Mouse (Mus musculus): ENCODE results near the gene Ldb3. TPM values are rescaled to one million over a fixed set of nuclear protein-coding genes. Genes with fewer than 3 reads are reported as not detected.
A peak's percentile ranks its signal among the peaks of the same experiment; 100 is the strongest.

The Ldb3 gene
- total RNA-seq, 2 experiments from 2014 or later = 2,264 to 2,912 TPM

DNA sequence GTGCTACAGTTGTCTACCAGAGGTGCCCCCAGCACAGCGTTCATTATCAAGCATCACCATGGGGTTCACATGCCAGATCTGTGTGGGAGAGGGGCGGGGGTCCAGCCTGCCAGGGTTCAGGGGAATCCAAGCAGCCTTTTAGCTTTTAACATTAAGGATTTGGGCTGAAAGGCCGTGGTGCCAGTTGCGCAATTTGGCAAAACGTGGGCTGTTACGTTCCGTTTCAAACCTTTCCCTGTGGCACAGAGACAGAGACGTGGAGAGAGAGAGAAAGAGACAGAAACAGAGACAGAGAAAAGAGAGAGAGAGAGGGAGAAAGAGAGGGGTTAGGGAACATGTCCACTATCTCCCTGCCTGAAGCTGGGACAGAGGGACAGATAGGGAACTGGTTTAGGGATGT is 26.8 kb downstream of the Ldb3 start:
- DNase-seq = no peak

DNA sequence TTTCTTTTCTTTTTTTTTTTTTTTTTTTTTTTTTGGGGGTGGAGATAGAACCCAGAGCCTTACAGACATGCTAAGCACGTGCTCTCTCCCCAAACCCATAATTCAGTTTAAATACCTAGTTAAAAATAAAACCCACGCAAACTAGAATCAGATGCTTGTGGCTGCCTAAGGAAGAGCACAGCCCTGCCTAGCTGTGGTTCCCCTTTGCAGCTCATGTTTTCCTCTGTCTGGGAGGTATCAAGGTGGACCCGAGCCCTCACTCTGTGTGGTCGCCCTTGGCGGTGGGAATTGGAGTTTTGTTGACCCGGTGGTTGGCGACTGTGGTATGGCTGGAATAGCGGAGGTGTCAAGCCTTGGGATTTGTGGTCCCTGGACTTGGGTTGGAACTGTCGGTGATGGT is 29.5 kb downstream of the Ldb3 start:
- DNase-seq = no peak

DNA sequence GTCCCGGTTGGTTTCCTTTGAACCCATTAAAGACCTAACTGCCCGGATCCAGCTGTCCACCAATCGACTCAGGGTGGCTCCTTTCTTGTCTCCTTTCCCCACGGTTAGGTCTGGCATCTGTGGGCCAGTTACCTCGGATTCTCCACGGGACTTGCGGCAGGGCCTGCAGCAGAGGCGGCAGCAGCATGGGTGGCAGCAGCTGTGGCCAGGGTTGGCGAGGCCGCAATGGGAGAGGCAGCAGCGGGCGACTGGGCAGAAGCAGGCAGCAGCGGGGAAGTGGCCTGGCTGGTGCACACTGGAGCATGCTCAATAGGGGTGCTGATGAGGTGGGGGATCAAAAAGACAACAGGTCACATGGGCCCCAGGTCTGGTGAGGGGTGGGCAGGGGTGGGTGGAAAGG is 33.3 kb downstream of the Ldb3 start:
- DNase-seq = no peak

DNA sequence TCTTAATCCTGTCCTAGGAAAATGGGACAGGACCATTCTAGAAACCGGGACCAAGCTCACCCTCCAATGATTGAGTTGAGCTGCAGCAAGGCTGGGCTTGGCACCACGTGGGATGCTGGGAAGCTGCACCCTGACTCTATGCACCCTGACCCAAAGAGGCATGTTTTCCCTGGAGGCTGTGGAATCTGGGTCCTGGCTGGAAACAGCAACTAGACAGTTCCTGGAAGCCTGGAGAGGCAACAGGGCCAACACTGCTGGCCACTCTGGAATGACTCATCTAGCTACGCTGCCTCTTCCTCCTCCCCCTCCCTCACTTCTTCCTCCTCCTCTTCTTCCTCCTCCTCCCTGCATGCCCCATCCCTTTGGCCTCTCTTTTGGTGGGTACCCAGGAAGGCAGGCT is 34.4 kb downstream of the Ldb3 start:
- DNase-seq = peak; percentile 57

DNA sequence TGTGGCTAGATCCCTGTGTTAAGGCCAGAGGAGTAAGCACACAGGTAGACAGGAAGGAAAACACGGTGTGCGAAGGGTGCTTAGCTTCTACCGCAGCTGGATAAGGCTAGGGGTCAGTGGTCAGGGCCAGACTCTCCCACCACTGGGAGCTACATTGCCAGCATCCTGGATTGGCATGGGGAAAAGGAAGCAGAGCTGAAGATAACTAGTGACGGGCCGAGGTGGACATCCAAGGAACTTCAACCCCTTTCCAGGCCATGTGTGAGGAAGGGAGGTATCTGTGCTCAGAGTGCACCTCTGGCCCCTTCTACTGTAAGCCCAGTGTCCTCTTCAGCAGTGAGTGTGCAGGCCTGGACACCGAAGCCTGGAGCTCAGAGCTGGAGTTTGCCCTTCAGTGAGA is 35.0 kb downstream of the Ldb3 start:
- DNase-seq = no peak

DNA sequence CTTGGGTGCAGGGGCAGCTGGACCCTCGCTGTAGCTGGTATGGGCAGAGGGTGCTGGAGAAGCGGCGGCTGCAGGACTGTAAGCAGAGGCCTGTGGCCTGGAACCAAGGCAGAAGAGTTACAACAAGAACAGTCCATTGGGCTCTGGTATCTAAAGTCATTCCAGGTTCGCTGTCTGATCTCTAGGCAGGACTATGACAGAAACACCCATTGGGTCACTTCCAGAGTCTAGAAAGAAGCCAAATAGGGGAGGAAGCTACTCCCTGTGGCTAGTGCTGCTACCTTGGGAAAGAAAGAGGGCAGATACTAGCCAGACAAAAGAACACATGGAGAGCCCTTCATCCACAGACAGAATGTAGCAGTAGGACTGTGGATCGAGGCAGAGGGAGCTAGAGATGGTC is 36.3 kb downstream of the Ldb3 start:
- no peak for DNase-seq

DNA sequence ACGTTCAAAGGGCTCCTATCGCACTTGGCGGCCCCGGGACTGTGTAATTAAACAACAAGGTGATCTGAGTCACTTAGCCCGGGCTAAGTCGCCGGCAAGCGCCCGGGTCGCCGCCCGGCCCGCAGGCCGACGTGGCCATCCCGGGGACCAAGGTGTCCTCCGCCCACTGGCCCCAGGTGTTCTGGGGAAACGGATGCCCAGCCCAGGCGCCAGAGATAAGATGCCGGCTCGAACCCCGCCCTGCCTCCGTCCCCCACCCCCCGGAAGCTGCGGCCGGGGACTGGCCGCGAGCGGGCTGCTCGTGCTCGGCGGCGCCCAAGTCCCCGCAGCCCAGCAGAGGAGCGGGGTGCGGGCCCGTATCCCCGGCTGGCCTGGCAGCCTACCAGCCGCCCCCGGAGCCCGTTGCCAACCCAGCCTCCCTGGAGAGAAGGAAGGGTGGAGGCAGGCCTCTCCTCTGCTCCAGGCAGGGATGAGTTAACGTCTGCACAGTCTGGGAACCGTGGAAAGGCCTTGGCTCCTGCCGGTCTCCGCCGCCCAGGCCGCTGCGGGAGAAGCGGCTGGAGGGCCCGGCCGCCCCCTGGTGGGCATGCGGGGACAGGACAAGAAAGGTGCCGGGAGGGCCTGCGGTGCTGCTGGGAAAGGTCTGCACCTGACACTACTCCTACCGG is 39.3 kb downstream of the Ldb3 start:
- peak; percentile 80 for DNase-seq

DNA sequence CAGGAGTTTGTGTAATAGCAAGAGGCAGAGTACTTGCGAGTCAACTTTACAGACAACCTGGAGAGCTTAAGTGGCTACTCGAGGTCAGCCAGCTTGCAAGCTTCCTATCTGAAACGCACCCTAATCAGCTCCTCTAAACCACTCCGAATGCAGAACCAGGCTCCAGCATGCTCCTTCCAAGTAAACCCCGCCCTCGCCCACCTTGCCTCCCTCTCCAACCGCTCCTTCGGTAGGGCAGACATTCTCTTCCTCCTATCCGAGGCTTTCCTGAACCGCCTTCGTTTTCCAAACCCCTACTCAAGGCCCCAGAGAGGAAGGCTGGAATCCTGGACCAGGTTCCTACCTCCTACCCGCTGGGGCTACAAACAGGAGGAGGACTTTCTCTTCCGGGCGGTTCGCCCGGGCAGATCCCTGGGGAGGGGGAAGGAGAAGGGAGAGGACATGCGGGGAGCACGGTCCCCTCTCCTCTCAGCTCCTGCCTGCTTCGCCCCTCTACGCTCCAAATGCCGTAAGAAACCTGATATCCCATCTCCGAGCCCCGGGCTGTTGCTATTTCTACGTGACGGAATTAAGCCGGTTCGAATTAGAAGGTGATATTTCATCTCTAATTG is 40.0 kb downstream of the Ldb3 start:
- peak; percentile 82 for DNase-seq

DNA sequence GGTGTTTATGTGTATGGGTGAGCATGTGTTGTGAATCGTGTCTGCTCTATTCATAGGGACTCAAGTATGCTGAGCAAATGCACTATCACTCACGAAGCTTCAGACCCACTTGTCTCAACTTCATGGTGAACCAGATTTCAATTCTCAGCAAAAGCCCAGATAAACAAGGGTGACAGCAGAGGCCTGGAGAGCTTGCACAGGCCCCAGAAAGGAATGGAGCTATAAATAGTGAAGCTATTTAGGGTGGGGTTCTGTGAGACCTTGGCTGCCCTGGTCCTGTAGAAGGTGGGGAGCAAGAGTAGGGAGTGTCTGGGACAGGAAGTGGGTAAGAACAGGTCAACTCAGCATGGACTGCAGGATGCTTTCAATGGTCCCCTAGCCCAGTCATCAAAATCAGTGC is 43.9 kb downstream of the Ldb3 start:
- DNase-seq = no peak

DNA sequence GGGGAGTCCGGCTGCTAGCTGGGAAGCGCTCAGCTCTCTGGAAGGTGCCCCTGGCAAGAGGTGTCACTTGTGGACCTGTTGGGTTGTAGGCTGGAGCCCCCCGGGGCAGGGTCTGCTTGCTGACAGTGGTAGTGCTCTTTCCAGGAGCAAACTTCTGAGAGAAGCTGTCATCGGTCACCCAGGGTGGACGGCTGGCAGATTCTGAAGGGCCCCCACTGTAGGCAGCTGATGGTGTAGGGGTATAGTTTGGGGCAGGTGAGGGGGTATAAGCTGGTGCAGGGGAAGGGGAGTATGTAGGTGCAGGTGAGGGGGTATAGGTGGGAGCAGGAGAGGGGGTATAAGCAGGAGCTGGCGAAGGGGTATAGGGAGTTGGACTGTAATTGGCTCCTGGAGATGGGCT is 44.5 kb downstream of the Ldb3 start:
- DNase-seq = no peak

DNA sequence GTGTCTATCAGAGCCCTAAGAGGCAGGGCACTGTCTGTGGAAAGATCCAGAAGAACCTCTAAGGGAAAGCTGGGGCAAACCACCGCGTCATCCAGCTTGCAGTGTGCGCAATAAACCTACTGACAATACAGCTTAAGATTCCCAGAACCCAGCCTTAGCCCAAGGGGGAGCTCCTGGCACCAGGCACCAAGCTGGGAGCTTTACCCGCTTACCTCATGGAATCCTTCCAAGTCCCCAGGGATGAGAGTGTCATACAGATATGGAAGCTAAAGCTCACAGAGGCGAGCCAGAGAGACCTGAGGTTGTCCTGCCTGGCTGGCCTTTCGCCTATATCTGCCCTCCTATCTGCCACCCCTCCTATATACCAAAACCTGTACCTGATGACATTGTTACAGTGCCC is 44.9 kb downstream of the Ldb3 start:
- no peak for DNase-seq

DNA sequence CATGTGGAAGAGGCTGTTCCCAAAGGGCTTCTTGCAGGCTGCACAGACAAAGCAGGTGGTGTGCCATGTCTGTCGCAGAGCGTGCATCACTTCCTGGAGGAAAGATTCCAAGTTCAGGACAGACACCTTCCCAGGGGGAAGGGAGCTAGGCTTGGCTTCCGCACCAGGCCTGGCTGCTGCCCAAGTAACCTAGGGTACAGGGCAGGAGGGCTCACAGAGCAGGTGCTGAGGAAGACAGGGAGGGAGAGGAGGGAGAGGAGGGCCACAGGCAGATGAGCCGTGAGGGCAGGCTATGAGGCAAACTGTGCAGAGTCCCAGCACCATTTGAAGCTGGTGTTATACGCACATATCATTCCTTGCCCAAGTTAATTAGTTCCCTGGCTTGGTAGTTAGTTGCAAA is 46.6 kb downstream of the Ldb3 start:
- no peak for DNase-seq

DNA sequence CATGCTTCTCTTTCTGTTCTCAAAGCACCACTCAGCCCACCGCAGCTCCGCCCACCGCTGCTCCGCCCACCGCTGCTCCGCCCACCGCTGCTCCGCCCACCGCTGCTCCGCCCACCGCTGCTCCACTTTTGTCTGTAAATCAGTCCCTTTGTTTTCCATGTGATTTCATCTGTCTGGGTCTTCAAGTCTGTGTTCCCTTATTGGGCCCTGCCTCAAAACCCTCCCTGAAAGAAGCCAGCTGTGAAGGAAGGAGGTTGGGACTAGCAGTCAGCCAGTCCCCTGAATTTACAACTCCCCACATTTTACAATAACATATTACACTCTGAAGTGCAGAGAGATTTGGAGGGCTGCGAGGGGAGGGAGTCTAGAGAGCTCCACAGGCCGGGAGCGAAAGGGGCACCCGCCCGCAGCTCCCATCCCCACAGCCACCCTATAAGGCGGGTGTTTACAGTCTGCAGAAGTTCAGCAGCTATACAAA is 47.8 kb downstream of the Ldb3 start:
- DNase-seq = peak; percentile 66

DNA sequence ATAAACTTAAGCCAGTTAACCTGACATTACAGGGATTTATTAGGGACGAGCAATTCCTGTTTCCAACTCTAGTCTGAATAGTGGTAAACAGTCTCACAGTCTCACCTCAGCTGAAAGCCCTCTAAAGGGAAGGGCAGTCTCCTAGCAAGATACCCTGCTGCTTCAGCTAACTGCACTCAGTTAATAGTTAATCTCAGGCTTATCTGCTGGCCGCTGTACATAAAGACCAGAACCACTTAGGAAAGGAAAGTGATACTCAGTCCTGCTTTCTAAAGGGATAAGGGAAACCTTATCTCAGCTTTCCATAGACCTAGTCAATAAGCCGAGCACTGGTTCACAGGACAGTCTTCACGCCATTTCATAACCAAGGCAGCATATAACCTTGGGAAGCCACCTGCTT is 52.6 kb downstream of the Ldb3 start:
- DNase-seq = no peak

DNA sequence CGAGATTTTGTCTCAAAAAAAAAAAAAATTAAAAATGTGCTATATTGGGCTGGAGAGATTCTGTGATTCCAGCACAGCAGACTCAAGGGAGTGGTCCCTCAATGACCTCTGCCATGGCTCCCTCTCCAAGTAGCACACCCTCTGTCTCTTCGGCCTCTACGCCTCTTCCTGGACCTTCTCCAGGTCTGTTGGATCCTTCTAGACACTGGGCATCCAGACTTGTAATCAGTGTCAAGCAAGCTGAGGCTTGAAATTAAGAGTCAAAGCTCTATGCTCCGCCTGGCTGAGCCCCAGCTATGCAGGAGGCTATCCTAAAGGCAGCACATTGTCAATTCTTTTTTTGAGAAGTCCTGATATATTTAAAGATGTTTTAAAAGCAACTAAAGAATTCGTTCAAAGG is 54.9 kb downstream of the Ldb3 start:
- DNase-seq = no peak

DNA sequence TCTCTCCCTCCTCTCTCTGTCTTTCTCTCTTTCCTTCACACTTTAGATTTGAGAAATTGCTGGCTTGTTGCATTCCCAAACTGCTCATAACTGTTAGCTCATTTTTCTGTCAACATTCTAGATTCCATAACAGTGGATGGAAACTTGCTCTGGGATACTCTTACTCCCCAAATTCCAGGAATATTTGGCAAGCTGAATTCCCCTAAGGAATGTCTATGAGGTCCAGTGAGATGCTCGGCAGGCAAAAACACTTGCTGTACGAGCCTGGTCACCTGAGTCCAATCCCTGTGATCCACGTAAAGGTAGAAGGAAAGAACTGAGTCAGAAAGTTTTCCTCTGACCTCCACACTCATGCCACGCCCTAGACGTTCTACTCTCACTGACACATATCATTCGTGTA is 55.9 kb downstream of the Ldb3 start:
- no peak for DNase-seq

DNA sequence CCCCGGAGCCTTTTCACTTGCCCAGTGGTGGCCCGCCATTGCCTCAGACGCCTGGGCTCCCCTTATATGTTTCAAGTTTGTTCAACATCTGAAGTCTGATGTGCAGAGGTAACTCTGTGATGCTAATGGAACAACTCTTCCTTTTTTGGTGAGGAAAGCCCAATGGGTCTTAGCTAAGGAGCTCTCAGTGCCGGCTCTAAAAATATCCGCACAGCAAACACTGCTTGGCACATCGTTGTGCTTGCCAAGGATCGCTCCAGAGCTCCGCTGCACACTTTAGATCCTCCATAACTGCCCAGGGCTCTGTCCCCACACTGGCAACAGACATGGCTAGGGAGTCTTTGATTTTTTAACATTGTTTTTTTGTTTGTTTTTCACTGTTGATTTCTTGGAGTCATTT is 59.7 kb downstream of the Ldb3 start:
- no peak for DNase-seq

DNA sequence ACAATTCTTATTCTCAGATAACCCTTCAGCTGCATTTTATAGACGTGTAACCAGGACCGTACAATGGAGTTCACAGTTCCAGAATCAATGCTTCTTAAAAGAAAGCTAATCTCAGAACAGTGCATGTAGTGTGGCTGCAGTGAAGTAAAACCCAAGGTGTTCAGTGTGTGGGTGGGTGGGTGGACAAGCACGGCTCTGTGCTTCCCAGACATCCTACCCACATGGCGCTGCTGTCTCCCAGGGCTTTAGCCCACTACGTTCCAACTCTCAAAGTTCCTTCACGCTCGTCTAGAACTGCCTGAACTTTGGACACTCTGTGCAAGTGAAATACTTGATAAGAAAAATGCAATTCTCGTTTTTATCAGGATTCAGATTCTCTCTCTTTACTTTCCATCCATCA is 65.8 kb downstream of the Ldb3 start, which contains the start of gene 9230112D13Rik:
9230112D13Rik (minus strand) TSS at position 101 of the 400 bp plus-strand sequence.
- DNase-seq = no peak

DNA sequence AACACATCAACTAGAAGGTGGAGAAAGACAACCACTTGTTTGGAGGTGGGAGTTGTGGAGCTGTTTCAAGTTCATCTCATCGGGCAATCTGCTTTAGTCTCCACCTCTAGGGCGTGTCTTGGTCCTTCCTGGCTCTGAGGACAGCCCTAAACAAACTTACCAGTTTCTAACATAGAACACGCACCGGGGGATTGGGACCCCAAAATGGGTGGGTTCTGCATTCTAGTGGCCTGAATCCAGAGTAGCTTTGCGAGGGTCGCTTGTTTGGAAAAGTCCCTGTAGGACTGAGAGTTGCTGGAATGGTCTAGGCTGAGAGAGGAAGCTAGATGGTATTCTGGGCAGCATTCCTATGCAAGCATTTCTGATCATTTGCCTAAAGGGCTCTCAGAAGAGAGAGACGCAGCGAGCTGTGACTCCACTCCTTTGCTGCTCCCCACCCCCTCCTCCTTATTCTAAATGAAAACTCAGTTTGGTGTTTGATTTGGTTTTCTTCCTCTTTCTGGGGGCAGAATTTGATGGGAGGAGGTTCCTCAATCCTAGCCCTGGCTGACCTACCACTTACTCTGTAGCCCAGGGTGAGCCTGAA is 70.4 kb downstream of the Ldb3 start:
- DNase-seq = no peak

DNA sequence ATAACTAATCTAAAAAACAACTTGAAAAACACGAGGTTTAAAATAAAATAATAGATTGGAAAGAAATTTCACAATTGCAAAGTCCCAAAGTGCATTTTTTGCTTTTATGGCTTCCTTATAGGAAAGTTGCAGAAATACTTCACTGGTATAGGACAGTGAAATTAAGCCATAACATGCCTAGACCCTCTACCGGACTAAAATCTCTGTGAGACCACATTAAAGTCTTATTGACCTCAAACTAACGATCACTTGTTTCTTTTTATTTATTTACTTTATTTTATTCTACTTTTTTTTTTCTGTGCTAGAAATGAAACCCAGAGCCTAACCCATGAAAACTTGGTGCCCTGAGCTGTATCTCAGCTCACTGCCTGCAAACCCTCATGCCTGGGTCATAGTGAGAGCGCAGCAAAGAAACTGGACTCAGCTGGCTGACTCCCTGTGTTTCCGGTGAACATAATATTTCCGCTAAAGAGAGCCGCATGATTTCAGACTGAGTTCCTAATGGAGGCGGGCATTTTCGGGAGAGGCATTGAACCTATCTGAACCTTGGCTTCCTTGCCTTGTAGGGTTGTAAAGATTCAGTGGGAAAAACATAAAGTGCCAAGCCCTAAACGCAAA is 71.4 kb downstream of the Ldb3 start:
- DNase-seq = no peak

DNA sequence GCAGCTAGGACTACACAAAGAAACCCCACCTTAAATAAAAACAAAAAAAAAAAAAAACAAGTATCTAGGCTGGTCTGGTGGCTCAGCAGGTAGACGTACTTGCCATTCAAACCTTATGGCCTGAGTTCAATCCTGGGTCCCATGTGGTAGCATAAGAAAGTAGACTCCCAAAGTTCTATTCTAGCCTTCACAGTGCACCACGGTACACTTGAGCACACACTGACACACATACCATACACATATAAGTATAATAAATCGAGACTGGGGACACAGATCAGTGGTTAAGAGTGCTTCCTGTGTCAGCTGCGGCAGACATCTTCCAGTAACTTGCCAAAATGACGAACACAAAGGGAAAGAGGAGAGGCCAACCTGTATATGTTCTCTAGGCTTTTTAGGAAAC is 72.6 kb downstream of the Ldb3 start:
- DNase-seq = no peak

DNA sequence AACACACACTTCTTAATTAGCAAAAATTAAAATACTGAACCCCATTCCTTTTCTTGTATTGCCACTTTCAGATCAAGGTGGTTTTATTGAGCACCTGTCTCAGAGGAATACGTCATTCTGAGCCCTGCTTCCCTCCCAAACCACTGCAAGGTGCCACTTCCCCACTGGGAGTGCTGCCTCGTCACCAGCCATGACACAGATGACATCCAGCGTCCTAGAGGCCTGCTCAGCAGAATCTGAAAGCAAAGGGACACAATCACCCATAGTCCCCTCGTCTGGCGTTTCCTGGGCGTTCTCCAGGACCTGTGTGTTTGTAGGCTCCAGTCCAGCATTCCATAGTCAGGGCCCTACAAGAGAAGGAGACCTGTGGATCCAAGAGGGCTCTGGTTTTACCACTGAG is 74.4 kb downstream of the Ldb3 start:
- DNase-seq = no peak

DNA sequence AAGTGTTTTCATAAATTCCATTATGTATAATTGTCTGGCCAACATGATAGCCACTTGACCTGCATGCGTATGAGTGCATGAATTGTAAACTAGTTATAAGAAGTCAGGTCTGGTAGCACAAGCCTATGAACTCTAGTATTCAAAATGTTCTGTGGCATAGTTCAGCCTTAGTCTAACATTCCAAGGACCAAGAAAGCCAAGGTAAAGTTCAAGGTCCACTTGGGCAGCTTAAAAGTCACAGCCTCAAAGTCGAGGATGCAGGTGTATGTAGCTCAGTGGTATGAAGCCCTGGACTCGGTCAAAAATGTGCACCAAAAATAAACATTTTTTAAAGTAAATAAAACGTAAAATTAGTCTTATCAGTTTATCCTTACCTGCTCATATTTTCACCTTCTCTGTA is 75.9 kb downstream of the Ldb3 start:
- DNase-seq = no peak
